Mouse (Mus musculus): ENCODE results near the gene B3galt1.

- no peak for TF ChIP-seq GATA1 (IDR thresholded peaks at IDR 0.05; ENCODE audit: borderline replicate concordance, low read length)
- TF ChIP-seq FLI1 (IDR thresholded peaks at IDR 0.05; ENCODE audit: low read length): no peak
These were observed 445.7 kb downstream of the B3galt1 start for GRCm38 (mm10) chr2:68011336-68011735.
